Mouse (Mus musculus): ENCODE measurements at regions not wholly inside any gene's neighbourhood (a gene's known extent, or its start where the extent isn't known, plus 50 kb on each side); places are given as distances from the start of the nearest gene placed in this dataset.

- DNase-seq: no peak
Observed at GRCm38 (mm10) chr1:137079401-137080003, 119.3 kb upstream of the Nr5a2 start.

- DNase-seq: peak; percentile 82
Observed at GRCm38 (mm10) chr1:137074787-137075186, 114.5 kb upstream of the Nr5a2 start.

- no peak for DNase-seq
Observed at GRCm38 (mm10) chr1:137073857-137074572, 113.8 kb upstream of the Nr5a2 start.

- no peak for DNase-seq
Observed at GRCm38 (mm10) chr1:137060914-137061313, 100.7 kb upstream of the Nr5a2 start.

- DNase-seq: no peak
Observed at GRCm38 (mm10) chr1:137053134-137053533, 92.9 kb upstream of the Nr5a2 start.

- DNase-seq: no peak
Observed at GRCm38 (mm10) chr1:137051515-137051914, 91.3 kb upstream of the Nr5a2 start.

GRCm38 (mm10) chr1:137044076-137044475, 83.8 kb upstream of the Nr5a2 start:
- DNase-seq: no peak

- DNase-seq: no peak
Observed at GRCm38 (mm10) chr1:137042414-137043010, 82.3 kb upstream of the Nr5a2 start.

- DNase-seq: no peak
Observed at GRCm38 (mm10) chr1:137040898-137041297, 80.7 kb upstream of the Nr5a2 start.

GRCm38 (mm10) chr1:137034586-137034985, 74.3 kb upstream of the Nr5a2 start:
- DNase-seq: no peak

- DNase-seq: no peak
Observed at GRCm38 (mm10) chr1:137033679-137034078, 73.4 kb upstream of the Nr5a2 start.

- DNase-seq: no peak
Observed at GRCm38 (mm10) chr1:137023706-137024105, 63.5 kb upstream of the Nr5a2 start.

- no peak for DNase-seq
Observed at GRCm38 (mm10) chr1:137020528-137020927, 60.3 kb upstream of the Nr5a2 start.

GRCm38 (mm10) chr1:137017642-137018041, 57.4 kb upstream of the Nr5a2 start:
- no peak for DNase-seq

GRCm38 (mm10) chr1:137010240-137010926, 50.1 kb upstream of the Nr5a2 start:
- no peak for DNase-seq

Measured in layer of hippocampus, adult 9-11 months (tissue).